Mouse (Mus musculus): Measurements from ENCODE around the gene S1pr3. TPM values are rescaled to one million over a fixed set of nuclear protein-coding genes. Genes with fewer than 3 reads are reported as not detected.

The S1pr3 gene
- polyA plus RNA-seq (2021): 0.17 TPM

GRCm38 (mm10) chr13:51408519-51409001 is at the start of gene S1pr3:
Gene S1pr3 (plus strand): TSS chr13:51408639.
- no peak for DNase-seq (ENCODE audit: low read depth, low spot score)
- in situ Hi-C loops (cut with MboI; ENCODE audit: low pct_unique_long_range_greater_than_20kb): no loop called here
- no peaks in the 10 kb centered on the region for H3K27me3 ChIP-seq
- ATAC-seq: no peak
- TF ChIP-seq CTCF (IDR thresholded peaks at IDR 0.05): no peak
- CTCF ChIA-PET: no interaction called here
- POLR2A ChIA-PET: no interaction called here

GRCm38 (mm10) chr13:51360441-51360962 is 47.9 kb upstream of the S1pr3 start:
- H3K27me3 ChIP-seq: no peaks in the 10 kb centered on the region
- DNase-seq (ENCODE audit: low read depth, low spot score) (no peak), ATAC-seq (no peak)
- ChIA-PET CTCF (interaction anchor here (1.1 kb wide), 1 partner anchor 21 kb away, joined by 3 read pairs; no protein-coding TSS in a partner anchor), POLR2A (no interaction called here)
- in situ Hi-C loops (cut with MboI; ENCODE audit: low pct_unique_long_range_greater_than_20kb): no loop called here
- no peak for TF ChIP-seq CTCF (IDR thresholded peaks at IDR 0.05)

GRCm38 (mm10) chr13:51363390-51363789 is 45.0 kb upstream of the S1pr3 start:
- ChIA-PET CTCF (no interaction called here), POLR2A (no interaction called here)
- H3K27me3 ChIP-seq: no peaks in the 10 kb centered on the region
- DNase-seq (ENCODE audit: low read depth, low spot score) (no peak), ATAC-seq (no peak)
- in situ Hi-C loops (cut with MboI; ENCODE audit: low pct_unique_long_range_greater_than_20kb): no loop called here
- TF ChIP-seq CTCF (IDR thresholded peaks at IDR 0.05): no peak

GRCm38 (mm10) chr13:51363985-51364384 is 44.5 kb upstream of the S1pr3 start:
- H3K27me3 ChIP-seq: no peaks in the 10 kb centered on the region
- CTCF ChIA-PET: no interaction called here
- no peak for TF ChIP-seq CTCF (IDR thresholded peaks at IDR 0.05)
- POLR2A ChIA-PET: no interaction called here
- in situ Hi-C loops (cut with MboI; ENCODE audit: low pct_unique_long_range_greater_than_20kb): no loop called here
- DNase-seq (ENCODE audit: low read depth, low spot score): no peak
- ATAC-seq: no peak

- ChIA-PET POLR2A (no interaction called here), CTCF (no interaction called here)
- TF ChIP-seq CTCF (IDR thresholded peaks at IDR 0.05): no peak
- ATAC-seq (no peak), DNase-seq (ENCODE audit: low read depth, low spot score) (no peak)
- in situ Hi-C loops (cut with MboI; ENCODE audit: low pct_unique_long_range_greater_than_20kb): no loop called here
- no peaks in the 10 kb centered on the region for H3K27me3 ChIP-seq
Measured at GRCm38 (mm10) chr13:51365191-51365590, 43.2 kb upstream of the S1pr3 start.

GRCm38 (mm10) chr13:51368346-51368745 is 40.1 kb upstream of the S1pr3 start:
- no peak for TF ChIP-seq CTCF (IDR thresholded peaks at IDR 0.05)
- ChIA-PET POLR2A (no interaction called here), CTCF (no interaction called here)
- in situ Hi-C loops (cut with MboI; ENCODE audit: low pct_unique_long_range_greater_than_20kb): no loop called here
- no peaks in the 10 kb centered on the region for H3K27me3 ChIP-seq
- ATAC-seq (no peak), DNase-seq (ENCODE audit: low read depth, low spot score) (no peak)

GRCm38 (mm10) chr13:51369354-51369753 is 39.1 kb upstream of the S1pr3 start:
- no peak for ATAC-seq
- ChIA-PET POLR2A (no interaction called here), CTCF (no interaction called here)
- in situ Hi-C loops (cut with MboI; ENCODE audit: low pct_unique_long_range_greater_than_20kb): no loop called here
- no peaks in the 10 kb centered on the region for H3K27me3 ChIP-seq
- TF ChIP-seq CTCF (IDR thresholded peaks at IDR 0.05): no peak
- no peak for DNase-seq (ENCODE audit: low read depth, low spot score)

- CTCF ChIA-PET: no interaction called here
- POLR2A ChIA-PET: no interaction called here
- in situ Hi-C loops (cut with MboI; ENCODE audit: low pct_unique_long_range_greater_than_20kb): no loop called here
- no peaks in the 10 kb centered on the region for H3K27me3 ChIP-seq
- no peak for ATAC-seq
- no peak for DNase-seq (ENCODE audit: low read depth, low spot score)
- no peak for TF ChIP-seq CTCF (IDR thresholded peaks at IDR 0.05)
Measured at GRCm38 (mm10) chr13:51373086-51373485, 35.4 kb upstream of the S1pr3 start.

- in situ Hi-C loops (cut with MboI; ENCODE audit: low pct_unique_long_range_greater_than_20kb): no loop called here
- no peak for ATAC-seq
- POLR2A ChIA-PET: no interaction called here
- CTCF ChIA-PET: no interaction called here
- TF ChIP-seq CTCF (IDR thresholded peaks at IDR 0.05): no peak
- DNase-seq (ENCODE audit: low read depth, low spot score): no peak
- no peaks in the 10 kb centered on the region for H3K27me3 ChIP-seq
Measured at GRCm38 (mm10) chr13:51374026-51374807, 34.2 kb upstream of the S1pr3 start.

- ChIA-PET CTCF (no interaction called here), POLR2A (no interaction called here)
- no peaks in the 10 kb centered on the region for H3K27me3 ChIP-seq
- TF ChIP-seq CTCF (IDR thresholded peaks at IDR 0.05): no peak
- no peak for ATAC-seq
- in situ Hi-C loops (cut with MboI; ENCODE audit: low pct_unique_long_range_greater_than_20kb): no loop called here
- no peak for DNase-seq (ENCODE audit: low read depth, low spot score)
Measured at GRCm38 (mm10) chr13:51378126-51378525, 30.3 kb upstream of the S1pr3 start.

- DNase-seq (ENCODE audit: low read depth, low spot score) (no peak), ATAC-seq (no peak)
- in situ Hi-C loops (cut with MboI; ENCODE audit: low pct_unique_long_range_greater_than_20kb): no loop called here
- no peak for TF ChIP-seq CTCF (IDR thresholded peaks at IDR 0.05)
- POLR2A ChIA-PET: no interaction called here
- CTCF ChIA-PET: interaction anchor here (2.3 kb wide), 1 partner anchor 9 kb away, joined by 5 read pairs; no protein-coding TSS in a partner anchor
- no peaks in the 10 kb centered on the region for H3K27me3 ChIP-seq
Measured at GRCm38 (mm10) chr13:51379596-51379995, 28.8 kb upstream of the S1pr3 start.

Measured in Patski (cell line).